Mouse (Mus musculus) cerebellum, adult 11 months (tissue): ENCODE results near the gene Mthfd2.
"Not testable (repeated sequence)": the region's sequence is repeated elsewhere in the genome, so short reads cannot be mapped to it uniquely, and the experiment has no call there.

ENCODE experiments used
- DNase-seq: peaks from one replicate; pipeline ENCODE4 v3.0.0; 2022

The Mthfd2 gene

GRCm38 (mm10) chr6:83325525-83326393 is at the start of gene Mthfd2, which contains the start of gene Mob1a:
Gene Mthfd2 (minus strand): TSS chr6:83325908.
Gene Mob1a (plus strand): TSS chr6:83326016.
- peak; percentile 92 for DNase-seq

- no peak for DNase-seq
Observed at GRCm38 (mm10) chr6:83373704-83374300, 48.1 kb upstream of the Mthfd2 start.

- DNase-seq, result no peak
Observed at GRCm38 (mm10) chr6:83371350-83371749, 45.6 kb upstream of the Mthfd2 start.

- DNase-seq, result peak; percentile 63
Observed at GRCm38 (mm10) chr6:83370316-83370965, 44.7 kb upstream of the Mthfd2 start.

- DNase-seq, result no peak
Observed at GRCm38 (mm10) chr6:83363075-83363474, 37.4 kb upstream of the Mthfd2 start.

GRCm38 (mm10) chr6:83361523-83362248 is 36.0 kb upstream of the Mthfd2 start:
- no peak for DNase-seq

GRCm38 (mm10) chr6:83357436-83357835 is 31.7 kb upstream of the Mthfd2 start:
- DNase-seq, result no peak

- DNase-seq, result peak; percentile 85
Observed at GRCm38 (mm10) chr6:83356569-83357138, 30.9 kb upstream of the Mthfd2 start.

GRCm38 (mm10) chr6:83354856-83355781 is 29.4 kb upstream of the Mthfd2 start:
- DNase-seq, result no peak

- DNase-seq, result peak; percentile 90
Observed at GRCm38 (mm10) chr6:83352666-83353410, 27.1 kb upstream of the Mthfd2 start.

GRCm38 (mm10) chr6:83351490-83352160 is 25.9 kb upstream of the Mthfd2 start:
- DNase-seq, result no peak

- no peak for DNase-seq
Observed at GRCm38 (mm10) chr6:83350851-83351405, 25.2 kb upstream of the Mthfd2 start.

GRCm38 (mm10) chr6:83350172-83350571 is 24.5 kb upstream of the Mthfd2 start:
- DNase-seq, result no peak

- peak; percentile 92 for DNase-seq
Observed at GRCm38 (mm10) chr6:83349274-83349958, 23.7 kb upstream of the Mthfd2 start.

GRCm38 (mm10) chr6:83348873-83349272 is 23.2 kb upstream of the Mthfd2 start, which contains the start of gene Bola3:
Gene Bola3 (plus strand): TSS chr6:83349147.
- DNase-seq, result no peak

- DNase-seq, result no peak
Observed at GRCm38 (mm10) chr6:83347916-83348315, 22.2 kb upstream of the Mthfd2 start.

- not testable (repeated sequence) for DNase-seq
Observed at GRCm38 (mm10) chr6:83345285-83345684, 19.6 kb upstream of the Mthfd2 start.

GRCm38 (mm10) chr6:83342957-83343356 is 17.2 kb upstream of the Mthfd2 start:
- no peak for DNase-seq

- no peak for DNase-seq
Observed at GRCm38 (mm10) chr6:83341387-83341786, 15.7 kb upstream of the Mthfd2 start.
